Mouse (Mus musculus): ENCODE data around the gene Alkbh8.
"Not testable (repeated sequence)": the region's sequence is repeated elsewhere in the genome, so short reads cannot be mapped to it uniquely, and the experiment has no call there.

The Alkbh8 gene

GRCm38 (mm10) chr9:3334962-3335767, at the start of gene Alkbh8:
Alkbh8 (plus strand) TSS chr9:3335140.
- peak; percentile 87 for DNase-seq

- DNase-seq: no peak
Measured at GRCm38 (mm10) chr9:3309292-3309836, 25.6 kb upstream of the Alkbh8 start.

GRCm38 (mm10) chr9:3310016-3310415, 24.9 kb upstream of the Alkbh8 start:
- DNase-seq: no peak

- DNase-seq: not testable (repeated sequence)
Measured at GRCm38 (mm10) chr9:3327342-3328053, 7.4 kb upstream of the Alkbh8 start.

- no peak for DNase-seq
Measured at GRCm38 (mm10) chr9:3328054-3328595, 6.8 kb upstream of the Alkbh8 start.

GRCm38 (mm10) chr9:3330319-3330718, 4.6 kb upstream of the Alkbh8 start:
- DNase-seq: no peak

- DNase-seq: no peak
Measured at GRCm38 (mm10) chr9:3330737-3331384, 4.1 kb upstream of the Alkbh8 start.

- DNase-seq: no peak
Measured at GRCm38 (mm10) chr9:3336661-3337060, 1.7 kb downstream of the Alkbh8 start.

GRCm38 (mm10) chr9:3345136-3345535, 10.2 kb downstream of the Alkbh8 start:
- no peak for DNase-seq

- no peak for DNase-seq
Measured at GRCm38 (mm10) chr9:3345967-3346366, 11.0 kb downstream of the Alkbh8 start.

- no peak for DNase-seq
Measured at GRCm38 (mm10) chr9:3350056-3350455, 15.1 kb downstream of the Alkbh8 start.

GRCm38 (mm10) chr9:3376323-3376722, 41.4 kb downstream of the Alkbh8 start:
- DNase-seq: not testable (repeated sequence)

- peak; percentile 93 for DNase-seq
Measured at GRCm38 (mm10) chr9:3403251-3404208, 68.6 kb downstream of the Alkbh8 start, which contains the start of gene Cwf19l2. Cwf19l2 (plus strand) TSS chr9:3403592.

- DNase-seq: peak; percentile 15
Measured at GRCm38 (mm10) chr9:3404372-3404771, 69.4 kb downstream of the Alkbh8 start.

- DNase-seq: not testable (repeated sequence)
Measured at GRCm38 (mm10) chr9:3439555-3440300, 104.8 kb downstream of the Alkbh8 start.
